Mouse (Mus musculus) heart, postnatal 10 days (tissue): ENCODE measurements around the gene Acot10. TPM values are rescaled to one million over a fixed set of nuclear protein-coding genes. Genes with fewer than 3 reads are reported as not detected.
"Not testable (repeated sequence)": the region's sequence is repeated elsewhere in the genome, so short reads cannot be mapped to it uniquely, and the experiment has no call there.

ENCODE experiments used
- DNase-seq, 2 experiments: peaks; one replicate each; pipeline ENCODE4 v3.0.0; 2021
- intact Hi-C: fragments of 180-260 bp; cut with DNase I; formaldehyde crosslinking; loops from one replicate; pipeline ENCODE4 v1.15.1; 2025
- total RNA-seq, 2 experiments: library from RNA; stranded (reverse); gene quantifications; 2 replicates each; pipeline ENCODE4 v1.2.3; 2021

Gene Acot10
- total RNA-seq = not detected

DNA sequence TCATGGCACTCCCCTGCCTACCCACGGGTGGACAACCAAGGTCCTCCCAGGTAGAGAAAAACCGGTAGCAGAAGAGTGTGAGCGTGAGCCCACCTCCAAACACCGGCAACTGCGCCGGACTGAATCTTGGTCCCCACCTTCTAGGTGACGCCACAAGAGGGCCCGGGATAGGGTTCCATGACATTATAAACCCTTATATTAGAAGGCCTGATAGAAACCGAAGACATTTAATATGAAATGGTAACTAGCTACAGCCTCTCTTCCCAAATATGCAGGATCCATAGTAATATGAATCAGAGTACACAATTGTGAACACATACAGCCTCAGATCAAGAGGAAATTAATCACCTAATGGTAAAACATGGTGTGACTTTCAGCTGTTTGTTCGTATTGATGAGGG, at the start of gene Acot10:
TSS of gene Acot10 (minus strand) at position 101 of the 400 bp plus-strand sequence.
- intact Hi-C loops = no loop called here
- DNase-seq = no peak

GRCm38 (mm10) chr15:20711859-20712258, 45.3 kb upstream of the Acot10 start:
- intact Hi-C loops = no loop called here
- DNase-seq = no peak

- intact Hi-C loops = no loop called here
- no peak for DNase-seq
Observed at GRCm38 (mm10) chr15:20696229-20696628, 29.7 kb upstream of the Acot10 start.

DNA sequence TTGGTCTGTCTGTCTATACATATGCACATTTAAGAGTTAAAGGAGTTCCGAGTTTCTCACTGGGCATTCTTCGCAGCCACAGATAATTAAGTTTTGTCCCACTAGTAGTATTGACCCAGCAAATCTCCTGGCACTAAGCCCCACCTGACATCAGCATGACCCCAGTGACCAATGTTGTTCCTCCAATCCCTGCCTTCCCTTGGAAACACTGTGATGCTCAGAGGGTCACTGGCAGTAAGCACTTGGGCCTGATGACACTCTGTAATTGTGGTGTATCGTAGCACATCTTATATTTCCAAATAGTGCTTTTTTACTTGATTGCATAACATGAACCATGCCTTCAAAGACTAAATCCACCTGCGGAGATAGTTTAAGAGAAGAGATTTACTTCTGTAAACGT, 17.6 kb upstream of the Acot10 start:
- DNase-seq = no peak
- intact Hi-C loops = no loop called here

GRCm38 (mm10) chr15:20682719-20683118, 16.2 kb upstream of the Acot10 start:
- intact Hi-C loops = no loop called here
- no peak for DNase-seq

- intact Hi-C loops, DNase-seq: not testable (repeated sequence)
Observed at GRCm38 (mm10) chr15:20669507-20669906, 3.0 kb upstream of the Acot10 start.

DNA sequence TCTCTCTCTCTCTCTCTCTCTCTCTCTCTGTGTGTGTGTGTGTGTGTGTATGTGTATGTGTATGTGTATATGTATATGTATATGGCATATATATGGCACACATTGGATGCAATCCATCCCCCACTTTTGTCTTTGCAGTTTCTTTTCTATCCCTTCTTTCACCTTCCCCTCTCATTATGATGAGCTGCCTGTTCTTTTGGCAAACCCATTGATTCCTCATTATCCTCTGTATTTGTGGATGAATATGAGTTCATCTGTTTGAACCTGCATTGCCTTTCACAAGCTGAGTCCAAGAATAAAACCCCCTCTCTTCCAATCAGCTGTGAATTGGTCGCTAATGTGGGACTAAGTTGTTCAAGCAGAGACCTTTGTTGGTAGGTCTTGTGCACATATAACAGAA, 1.4 kb upstream of the Acot10 start:
- intact Hi-C loops = no loop called here
- DNase-seq = no peak

GRCm38 (mm10) chr15:20667350-20667749, 800 bp upstream of the Acot10 start:
- DNase-seq = no peak
- intact Hi-C loops = no loop called here

DNA sequence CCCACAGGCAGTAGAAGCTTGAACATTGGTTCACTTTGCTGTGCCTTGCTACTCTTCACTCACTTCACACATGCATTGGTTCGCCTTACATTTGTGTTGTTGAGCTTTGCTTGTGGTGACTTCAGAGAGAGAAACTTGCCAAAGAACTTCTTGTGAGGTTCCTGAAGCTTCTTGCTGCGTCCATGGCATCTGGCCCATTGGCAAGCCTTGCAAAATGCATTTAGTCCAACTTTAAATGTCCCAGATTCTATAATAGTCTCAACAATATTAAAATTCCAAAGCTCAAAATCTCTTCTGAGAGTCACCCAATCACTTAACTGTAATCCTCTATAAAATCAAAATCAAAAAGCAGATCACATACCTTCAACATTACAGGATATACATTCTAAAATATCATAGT, 6.3 kb downstream of the Acot10 start:
- intact Hi-C loops = no loop called here
- no peak for DNase-seq

DNA sequence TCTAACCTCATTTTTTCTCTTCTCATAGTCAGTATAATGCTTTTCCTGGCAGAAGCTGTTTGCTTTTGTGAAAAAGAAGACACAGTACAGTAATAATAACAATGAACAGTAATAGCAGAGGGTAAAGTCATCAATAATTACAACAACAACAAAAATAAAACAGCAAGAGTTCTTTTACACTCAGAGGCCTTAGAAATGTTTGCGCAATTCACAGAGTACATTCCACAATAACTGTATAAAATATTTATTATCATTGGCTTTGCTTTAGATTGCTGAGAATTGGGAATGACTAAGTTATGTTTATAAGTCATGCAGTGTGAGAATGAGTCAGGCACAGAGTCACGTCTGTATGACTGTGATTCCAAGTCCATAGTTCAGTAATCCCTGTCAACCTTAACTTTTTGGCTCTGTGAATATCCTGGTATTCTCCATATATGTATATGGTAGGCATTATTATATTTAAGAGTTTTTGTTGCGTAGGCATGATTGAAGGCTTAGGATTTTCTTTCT, 23.6 kb downstream of the Acot10 start:
- DNase-seq = no peak
- intact Hi-C loops = no loop called here

- intact Hi-C loops = no loop called here
- no peak for DNase-seq
Observed at GRCm38 (mm10) chr15:20639155-20639554, 27.4 kb downstream of the Acot10 start.

GRCm38 (mm10) chr15:20634593-20634992, 32.0 kb downstream of the Acot10 start:
- DNase-seq = no peak
- intact Hi-C loops = no loop called here

Other genes starting within 250 kb of the Acot10 start
- gene Cdh12, start 217.5 kb downstream of the Acot10 start, total RNA-seq = under 1 TPM in 1 of 2 experiments, not detected in 1; 0.05 TPM